Mouse (Mus musculus): ENCODE measurements at regions not wholly inside any gene's neighbourhood (a gene's known extent, or its start where the extent isn't known, plus 50 kb on each side); places are given as distances from the start of the nearest gene placed in this dataset.

DNA sequence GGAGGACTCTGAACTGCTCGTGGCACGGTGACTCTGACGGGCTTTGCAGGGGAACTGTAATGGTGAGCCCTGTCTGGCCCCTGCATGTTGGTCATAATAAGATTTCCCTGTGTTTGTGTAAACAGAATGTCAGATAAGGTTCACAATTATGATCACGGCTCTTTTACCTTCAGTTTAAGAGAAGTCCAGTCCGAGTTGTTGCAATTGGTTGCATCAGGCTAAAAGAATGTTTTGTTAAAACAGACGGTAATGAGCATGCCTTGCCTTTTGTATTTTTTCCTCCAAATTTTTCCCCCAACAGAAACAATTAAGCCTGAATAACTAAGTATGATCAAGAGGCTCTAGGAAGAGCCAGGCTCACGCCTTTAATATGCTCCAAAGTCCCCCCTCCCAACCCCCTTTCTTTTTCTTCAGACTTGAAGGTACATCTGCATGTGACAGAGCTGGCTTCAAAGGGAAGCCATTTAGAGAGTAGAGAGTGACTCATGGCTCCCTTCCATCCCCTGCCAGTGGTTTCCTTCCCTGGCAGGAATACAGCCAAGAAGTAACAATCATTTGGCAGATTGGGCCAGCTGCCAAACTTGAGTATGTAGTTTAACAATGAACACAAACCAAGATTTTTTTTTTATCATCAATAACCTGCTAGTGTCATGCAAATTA, 93.3 kb upstream of the Meis1 start:
- TF ChIP-seq POLR2A (IDR thresholded peaks at IDR 0.05; ENCODE audit: insufficient read depth, low read depth, low read length), result no peak
- TF ChIP-seq CTCF (IDR thresholded peaks at IDR 0.05), result no peak
- TF ChIP-seq EP300 (IDR thresholded peaks at IDR 0.05; ENCODE audit: insufficient read depth, low read depth, low read length), result no peak
